Mouse (Mus musculus): ENCODE results near the gene Sept5.

- no peak for TF ChIP-seq CTCF (conservative IDR thresholded peaks at IDR 0.05; ENCODE audit: low read length)
- TF ChIP-seq NANOG (IDR thresholded peaks at IDR 0.05; ENCODE audit: borderline replicate concordance, low read length), result no peak
- TF ChIP-seq POU5F1 (IDR thresholded peaks at IDR 0.05; ENCODE audit: borderline replicate concordance, low read length), result no peak
Measured at GRCm38 (mm10) chr16:18642897-18643296, 13.1 kb upstream of the Sept5 start.
